Mouse (Mus musculus): ENCODE results near the gene Eid1. TPM values are rescaled to one million over a fixed set of nuclear protein-coding genes. Genes with fewer than 3 reads are reported as not detected.

The Eid1 gene
- 23.2 TPM for polyA plus RNA-seq (2015; fragmentation: Illumina TruSeq; extraction: RNeasy Lipid Tissue Mini Kit (QIAGEN cat#74804); ENCODE audit: insufficient read depth, low read depth, low replicate concordance)

GRCm38 (mm10) chr2:125672957-125673631, at the start of gene Eid1:
Eid1 (plus strand) TSS chr2:125673095.

DNA sequence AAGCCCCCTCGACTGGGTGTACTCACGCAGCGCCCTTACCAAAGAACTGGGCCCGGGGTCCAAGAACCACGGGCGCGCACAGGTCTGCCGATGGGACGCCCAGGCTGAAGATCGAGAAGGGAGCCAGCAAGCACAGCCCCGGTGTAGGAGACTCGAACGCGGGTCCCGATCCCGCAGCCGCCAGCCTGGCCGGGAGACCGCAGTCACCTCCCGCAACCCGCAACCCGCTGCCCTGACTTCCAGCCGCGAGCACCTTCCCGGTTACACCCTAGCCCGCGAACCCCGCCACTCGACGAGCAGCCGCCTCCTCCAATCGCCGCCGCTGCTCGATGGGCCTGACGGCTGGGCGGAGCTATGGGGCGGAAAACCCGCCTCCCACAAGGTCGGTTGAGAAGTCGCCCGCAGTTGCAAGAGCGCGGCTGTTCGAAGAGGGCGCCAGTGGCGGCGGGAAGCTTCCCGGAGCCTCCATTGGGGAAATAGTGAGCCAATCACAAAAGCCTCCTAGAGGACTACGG, 48.0 kb upstream of the Eid1 start, which contains the start of gene Cep152:
Cep152 (minus strand) TSS at position 277 of the 515 bp plus-strand sequence.

DNA sequence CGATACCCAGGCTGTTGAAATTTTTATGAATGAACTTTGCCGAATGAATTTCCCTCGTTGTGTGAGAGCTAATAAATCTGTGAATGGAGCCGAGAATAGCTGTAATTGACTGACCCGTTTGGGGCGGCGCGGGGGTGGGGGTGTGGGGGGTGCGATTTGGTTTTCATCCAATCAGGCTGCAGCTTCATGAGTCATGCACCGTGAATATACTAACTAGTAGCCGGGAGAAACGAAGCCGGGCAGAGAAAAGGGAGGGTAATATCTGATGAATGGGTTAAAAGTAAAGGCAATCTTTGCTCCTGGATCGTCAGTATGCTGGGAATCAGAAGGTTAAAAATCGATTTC, 51.2 kb downstream of the Eid1 start, which contains the start of gene Shc4:
Shc4 (minus strand) TSS at position 63 of the 345 bp plus-strand sequence.

Other genes starting within 250 kb of the Eid1 start
- gene Gm9913, start 168.0 kb upstream of the Eid1 start, polyA plus RNA-seq (2015; fragmentation: Illumina TruSeq; extraction: RNeasy Lipid Tissue Mini Kit (QIAGEN cat#74804); ENCODE audit: insufficient read depth, low read depth, low replicate concordance) = not detected
- 11.5 TPM for gene Fbn1, start 165.1 kb upstream of the Eid1 start, polyA plus RNA-seq (2015; fragmentation: Illumina TruSeq; extraction: RNeasy Lipid Tissue Mini Kit (QIAGEN cat#74804); ENCODE audit: insufficient read depth, low read depth, low replicate concordance)
- 1.4 TPM for gene Cep152, start 48.0 kb upstream of the Eid1 start, polyA plus RNA-seq (2015; fragmentation: Illumina TruSeq; extraction: RNeasy Lipid Tissue Mini Kit (QIAGEN cat#74804); ENCODE audit: insufficient read depth, low read depth, low replicate concordance)
- not detected for gene Shc4, start 51.1 kb downstream of the Eid1 start, polyA plus RNA-seq (2015; fragmentation: Illumina TruSeq; extraction: RNeasy Lipid Tissue Mini Kit (QIAGEN cat#74804); ENCODE audit: insufficient read depth, low read depth, low replicate concordance)
- gene Secisbp2l, start 109.8 kb downstream of the Eid1 start, polyA plus RNA-seq (2015; fragmentation: Illumina TruSeq; extraction: RNeasy Lipid Tissue Mini Kit (QIAGEN cat#74804); ENCODE audit: insufficient read depth, low read depth, low replicate concordance) = 5.6 TPM
- 6.8 TPM for gene Galk2, start 186.0 kb downstream of the Eid1 start, polyA plus RNA-seq (2015; fragmentation: Illumina TruSeq; extraction: RNeasy Lipid Tissue Mini Kit (QIAGEN cat#74804); ENCODE audit: insufficient read depth, low read depth, low replicate concordance)
- gene Cops2, start 186.0 kb downstream of the Eid1 start, polyA plus RNA-seq (2015; fragmentation: Illumina TruSeq; extraction: RNeasy Lipid Tissue Mini Kit (QIAGEN cat#74804); ENCODE audit: insufficient read depth, low read depth, low replicate concordance) = 13.3 TPM

Measured in pancreas, adult 10 weeks (tissue).